Mouse (Mus musculus) neural tube, embryonic 11.5 days (tissue): Measurements from ENCODE around the gene Cyp4x1. TPM values are rescaled to one million over a fixed set of nuclear protein-coding genes. Genes with fewer than 3 reads are reported as not detected.

Experiments used
- ATAC-seq: fragments of 200-750 bp; cut with Nextera tagmentation; 2 replicates; pipeline ENCODE4 v1.8.0; 2017; ENCODE audit warnings: moderate number of reproducible peaks, mild to moderate bottlenecking, moderate TSS enrichment, moderate library complexity; ENCODE audit not compliant: insufficient read depth, low FRiP score, low TSS enrichment
- DNase-seq: peaks from one replicate; pipeline ENCODE4 v3.0.0-alpha.2; 2015; ENCODE audit warnings: low spot score
- H3K27ac ChIP-seq: fragments of 300-500 bp; sonication (generic); 2 replicates; pipeline ENCODE4 v1.5.1; 2014; ENCODE audit warnings: low read depth, mild to moderate bottlenecking, low read length
- H3K27me3 ChIP-seq: fragments of 300-500 bp; sonication (generic); 2 replicates; pipeline ENCODE4 v1.6.1; 2014; ENCODE audit warnings: mild to moderate bottlenecking, low read length, mixed read lengths; ENCODE audit not compliant: control insufficient read depth, insufficient read depth
- H3K36me3 ChIP-seq: fragments of 300-500 bp; sonication (generic); 2 replicates; pipeline ENCODE4 v1.6.1; 2014; ENCODE audit warnings: mild to moderate bottlenecking, low read length, moderate library complexity, mixed read lengths; ENCODE audit not compliant: control insufficient read depth, insufficient read depth
- H3K4me1 ChIP-seq: fragments of 300-500 bp; sonication (generic); 2 replicates; pipeline ENCODE4 v1.6.1; 2014; ENCODE audit warnings: low read length, mixed read lengths; ENCODE audit not compliant: control insufficient read depth, insufficient read depth
- H3K4me2 ChIP-seq: fragments of 300-500 bp; sonication (generic); 2 replicates; pipeline ENCODE4 v1.6.1; 2014; ENCODE audit warnings: low read depth, mild to moderate bottlenecking, moderate library complexity
- H3K4me3 ChIP-seq: fragments of 300-500 bp; sonication (generic); 2 replicates; pipeline ENCODE4 v1.5.1; 2014; ENCODE audit warnings: low read depth, low read length
- H3K9ac ChIP-seq: fragments of 300-500 bp; sonication (generic); 2 replicates; pipeline ENCODE4 v1.6.1; 2014; ENCODE audit warnings: mild to moderate bottlenecking, low read length
- H3K9me3 ChIP-seq: fragments of 300-500 bp; sonication (generic); 2 replicates; pipeline ENCODE4 v1.6.1; 2016; ENCODE audit warnings: low read length; ENCODE audit not compliant: control insufficient read depth
- WGBS: fragments of 180-500 bp; shearing (Covaris S2); extraction: QIAGEN DNeasy Blood & Tissue Kit; methylation state at CpG from one replicate; pipeline ENCODE4 v1.1.7; 2014; 5-methylcytosine and 5-hydroxymethylcytosine counted together
- polyA plus RNA-seq: library from polyadenylated mRNA; unstranded; fragments of >200 nt; fragmentation: Nextera tagmentation; extraction: Ambion mirVana; gene quantifications from 2 replicates; pipeline ENCODE4 v1.2.1, GENCODE M21; 2014

Gene Cyp4x1
- polyA plus RNA-seq, 1 experiment from 2014 or later, result 2.3 TPM

DNA sequence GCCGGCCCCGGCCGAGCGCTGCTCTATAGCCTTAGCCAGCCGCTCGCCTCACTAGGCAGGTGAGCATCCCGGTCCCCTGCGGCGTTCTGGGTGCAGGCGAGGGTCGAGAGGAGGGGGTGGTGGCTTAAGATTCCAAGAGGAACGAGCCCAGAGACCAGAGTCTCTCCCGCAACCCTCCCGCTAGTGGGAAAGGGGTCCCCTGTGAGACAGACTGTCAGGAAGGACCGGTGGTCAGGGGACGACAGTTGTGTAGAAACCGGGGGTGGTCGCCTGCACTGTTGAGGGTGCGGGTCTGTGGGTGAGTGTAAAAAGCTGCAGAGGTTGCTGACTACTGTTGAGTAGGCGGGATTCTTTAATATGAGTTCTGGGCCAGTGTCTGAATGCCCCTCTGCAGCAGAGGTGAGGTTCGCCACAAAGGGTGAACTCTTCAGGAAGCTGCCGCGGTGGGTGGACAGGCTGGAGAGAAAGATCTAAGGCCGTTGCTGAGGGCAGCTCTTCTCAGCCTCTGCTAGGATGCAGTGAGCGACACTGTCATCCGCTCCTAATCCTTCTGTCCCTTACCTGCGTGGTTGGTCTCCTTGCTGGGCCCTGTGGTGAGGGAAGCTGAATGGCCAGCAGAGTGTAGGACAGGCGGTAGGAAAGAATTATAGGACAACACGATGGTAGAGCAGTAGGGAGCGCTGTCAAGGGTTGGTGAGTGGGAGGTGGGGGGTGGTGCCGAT, 70.4 kb downstream of the Cyp4x1 start:
- Histone ChIP-seq H3K36me3 (no peaks in the 10 kb centered on the region), H3K27ac (no peak overlapping the region), H3K4me1 (peaks cover 13% of the 10 kb centered on the region), H3K4me2 (peak overlapping the region; percentile 85), H3K9ac (peak overlapping the region; percentile 57), H3K9me3 (no peaks in the 10 kb centered on the region), H3K27me3 (peaks cover 74% of the 10 kb centered on the region), H3K4me3 (peak overlapping the region; percentile 44)
- peak; percentile 22 for DNase-seq
- WGBS, result under 1% methylated on average over 31 of the region's 31 CpGs
- peak; percentile 40; the same call in 1 of the 2 replicates for ATAC-seq

DNA sequence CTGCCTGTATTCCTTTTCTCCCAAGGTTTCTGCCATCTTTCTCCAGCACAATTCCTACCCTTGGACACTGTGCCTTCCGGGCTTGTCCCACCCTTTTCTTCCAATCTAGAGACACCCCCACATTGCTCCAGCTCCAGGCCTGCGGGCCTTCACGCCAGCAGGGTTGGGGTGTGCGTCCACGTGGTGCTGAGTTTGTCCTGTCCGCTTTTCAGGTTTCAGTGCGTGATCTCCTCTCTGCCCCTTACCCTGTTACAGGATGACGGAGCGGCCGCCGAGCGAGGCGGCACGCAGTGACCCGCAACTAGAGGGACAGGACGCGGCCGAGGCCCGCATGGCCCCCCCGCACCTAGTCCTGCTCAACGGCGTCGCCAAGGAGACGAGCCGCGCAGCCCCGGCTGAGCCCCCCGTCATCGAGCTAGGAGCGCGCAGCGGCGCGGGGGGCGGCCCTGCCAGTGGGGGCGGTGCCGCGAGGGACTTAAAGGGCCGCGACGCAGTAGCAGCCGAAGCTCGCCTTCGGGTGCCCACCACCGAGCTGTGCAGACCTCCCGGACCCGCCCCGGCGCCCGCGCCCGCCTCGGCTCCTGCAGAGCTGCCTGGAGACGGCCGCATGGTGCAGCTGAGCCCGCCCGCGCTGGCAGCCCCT, 71.1 kb downstream of the Cyp4x1 start:
- no peak overlapping the region for H3K27ac ChIP-seq
- ATAC-seq (peak; percentile 87), DNase-seq (peak; percentile 74)
- no peaks in the 10 kb centered on the region for H3K36me3 ChIP-seq
- peak overlapping the region; percentile 44 for H3K4me3 ChIP-seq
- peaks cover 13% of the 10 kb centered on the region for H3K4me1 ChIP-seq
- peak overlapping the region; percentile 57 for H3K9ac ChIP-seq
- H3K9me3 ChIP-seq, result no peaks in the 10 kb centered on the region
- H3K4me2 ChIP-seq, result peak overlapping the region; percentile 85
- H3K27me3 ChIP-seq, result peaks cover 80% of the 10 kb centered on the region
- WGBS, result 1% methylated on average over 53 of the region's 58 CpGs

DNA sequence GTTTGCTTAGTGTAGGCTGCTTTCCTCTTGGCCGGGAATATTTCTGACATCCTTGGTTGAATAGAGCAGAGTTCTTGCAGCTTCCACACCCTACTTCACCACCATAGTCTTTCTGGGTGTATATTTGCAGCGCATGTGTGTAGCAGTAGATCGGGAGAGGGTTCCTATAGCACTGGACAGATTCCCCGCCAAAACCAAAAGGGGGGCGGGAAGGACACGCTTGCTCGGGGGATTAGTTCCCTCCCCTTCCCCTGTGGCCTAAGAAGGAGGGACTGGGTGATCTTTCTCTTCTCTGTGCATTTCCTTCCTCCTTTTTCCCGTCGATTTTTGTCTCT, 71.6 kb downstream of the Cyp4x1 start:
- WGBS, result 2% methylated on average over 9 of the region's 9 CpGs
- H3K9me3 ChIP-seq, result no peaks in the 10 kb centered on the region
- H3K27me3 ChIP-seq, result peaks cover 85% of the 10 kb centered on the region
- ATAC-seq, result no peak
- peaks cover 13% of the 10 kb centered on the region for H3K4me1 ChIP-seq
- no peak overlapping the region for H3K27ac ChIP-seq
- H3K36me3 ChIP-seq, result no peaks in the 10 kb centered on the region
- peak; percentile 23 for DNase-seq
- H3K4me2 ChIP-seq, result peak overlapping the region; percentile 85
- H3K4me3 ChIP-seq, result peak overlapping the region; percentile 44
- no peak overlapping the region for H3K9ac ChIP-seq

DNA sequence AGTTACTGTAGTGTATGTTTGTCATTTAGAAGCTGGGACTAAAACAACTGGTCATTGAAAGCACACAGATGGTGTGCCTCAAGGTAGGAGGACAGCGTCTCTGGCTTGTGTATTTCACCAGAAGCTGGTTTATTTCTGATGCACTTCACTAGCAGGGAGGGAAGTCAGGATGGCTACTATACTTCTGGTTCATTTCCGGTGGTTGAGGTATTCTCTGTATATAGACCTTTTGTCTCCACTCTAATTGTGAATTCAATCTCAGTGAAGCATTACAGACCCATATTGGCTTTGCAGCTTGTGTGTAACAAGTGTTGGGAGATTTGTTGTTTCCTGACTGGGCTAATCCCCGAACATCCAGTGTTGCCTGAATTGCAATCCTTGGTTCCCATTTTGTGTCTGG, 73.3 kb downstream of the Cyp4x1 start:
- Histone ChIP-seq H3K9me3 (no peaks in the 10 kb centered on the region), H3K36me3 (no peaks in the 10 kb centered on the region), H3K27ac (no peak overlapping the region), H3K4me1 (peaks cover 13% of the 10 kb centered on the region), H3K9ac (no peak overlapping the region), H3K27me3 (peaks cover 98% of the 10 kb centered on the region), H3K4me3 (no peak overlapping the region), H3K4me2 (no peak overlapping the region)
- no peak for DNase-seq
- no peak for ATAC-seq
- 22% methylated on average over 3 of the region's 3 CpGs for WGBS

DNA sequence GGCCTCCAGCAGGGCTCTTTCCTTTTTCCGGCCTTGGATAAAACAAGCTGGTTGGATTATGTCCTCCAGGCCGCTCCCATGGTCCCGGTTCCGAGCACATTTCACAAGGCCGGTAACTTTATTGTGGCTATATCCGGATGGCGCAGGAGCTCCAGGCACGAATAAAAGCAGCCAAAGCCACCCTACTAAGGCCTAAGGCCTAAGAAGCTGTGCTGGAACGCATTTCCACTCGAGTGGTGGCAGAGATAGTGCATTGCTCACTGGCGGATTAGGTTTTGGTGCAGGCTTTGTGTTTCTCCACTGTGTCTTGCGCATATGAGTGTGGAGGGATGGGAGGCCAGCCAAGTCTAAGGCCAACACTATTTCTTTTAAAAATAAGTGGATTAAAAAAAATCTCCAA, 74.2 kb downstream of the Cyp4x1 start:
- Histone ChIP-seq H3K9me3 (no peaks in the 10 kb centered on the region), H3K36me3 (no peaks in the 10 kb centered on the region), H3K4me1 (peaks cover 13% of the 10 kb centered on the region), H3K9ac (no peak overlapping the region), H3K4me2 (no peak overlapping the region), H3K27ac (no peak overlapping the region), H3K4me3 (no peak overlapping the region; the same call in 1 of the 2 replicates), H3K27me3 (peaks cover 98% of the 10 kb centered on the region)
- DNase-seq, result peak; percentile 41
- no peak for ATAC-seq
- 2% methylated on average over 12 of the region's 12 CpGs for WGBS

DNA sequence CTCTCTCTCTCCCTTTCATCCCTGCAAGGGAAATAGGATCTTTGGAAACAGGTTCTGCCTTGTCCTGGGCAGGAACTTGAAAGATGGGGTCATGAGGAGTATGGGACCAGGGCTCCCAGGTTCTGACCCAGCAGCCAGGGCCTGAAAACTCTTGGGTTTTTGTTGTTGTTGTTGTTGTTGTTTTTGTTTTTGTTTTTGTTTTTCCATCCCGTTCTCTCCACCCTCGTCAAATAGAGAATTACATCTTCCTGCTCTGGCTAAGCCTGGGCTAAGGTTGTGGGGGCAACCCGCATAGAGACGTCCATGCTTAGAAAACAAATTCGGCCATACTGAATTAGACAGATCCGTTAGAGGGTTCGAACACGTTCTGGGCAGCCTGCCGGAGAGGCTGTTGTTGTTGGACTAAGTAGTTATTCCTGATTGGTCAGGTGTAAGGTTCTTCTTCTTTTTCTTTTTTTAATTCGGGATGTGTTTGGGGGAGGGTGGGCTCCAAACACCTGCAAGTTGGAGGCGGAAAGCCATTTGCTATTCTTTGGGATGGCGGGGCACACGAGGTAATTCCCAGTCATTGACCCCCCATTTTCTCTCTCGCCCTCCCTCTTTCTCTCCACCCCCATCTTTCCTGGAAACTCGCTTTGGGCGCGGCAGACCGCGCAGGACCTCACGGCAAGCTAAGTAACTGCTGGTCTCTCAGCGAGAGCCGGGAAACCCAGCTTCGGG, 75.0 kb downstream of the Cyp4x1 start:
- Histone ChIP-seq H3K9me3 (no peaks in the 10 kb centered on the region), H3K9ac (no peak overlapping the region), H3K4me2 (no peak overlapping the region), H3K27ac (no peak overlapping the region), H3K27me3 (peaks cover 98% of the 10 kb centered on the region), H3K4me3 (0 out of 2 replicates have a peak overlapping the region, but pooled peaks have one; percentile 27), H3K4me1 (peaks cover 13% of the 10 kb centered on the region), H3K36me3 (no peaks in the 10 kb centered on the region)
- ATAC-seq, result no peak
- under 1% methylated on average over 23 of the region's 23 CpGs for WGBS
- DNase-seq, result peak; percentile 31

DNA sequence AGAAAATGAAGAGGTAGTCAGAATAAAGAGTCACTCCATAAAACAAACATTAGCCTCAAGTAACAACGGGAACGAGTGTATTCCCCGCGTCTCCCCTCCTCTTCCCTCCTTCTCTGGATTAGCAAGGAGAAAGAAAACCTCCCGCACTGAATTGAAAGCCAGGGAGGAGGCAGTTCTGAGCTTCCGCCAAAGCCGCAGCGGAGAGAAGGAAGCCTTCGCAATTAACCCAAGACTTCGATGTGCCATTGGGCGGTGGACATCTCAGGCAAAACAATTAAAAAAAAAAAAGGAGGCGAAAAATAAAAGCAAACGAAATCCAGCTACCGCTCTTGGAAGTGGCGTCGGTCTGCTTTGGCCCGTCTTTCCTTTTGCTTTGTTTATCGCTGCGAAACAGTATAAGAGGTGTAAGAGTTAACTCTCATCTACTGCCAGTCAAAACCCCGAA, 75.7 kb downstream of the Cyp4x1 start:
- peak; percentile 52 for DNase-seq
- no peaks in the 10 kb centered on the region for H3K9me3 ChIP-seq
- H3K4me2 ChIP-seq, result no peak overlapping the region
- peak overlapping the region; percentile 6; the same call in 1 of the 2 replicates for H3K9ac ChIP-seq
- peak overlapping the region; percentile 27 for H3K4me3 ChIP-seq
- no peak for ATAC-seq
- H3K27me3 ChIP-seq, result peaks cover 95% of the 10 kb centered on the region
- H3K27ac ChIP-seq, result no peak overlapping the region
- H3K36me3 ChIP-seq, result no peaks in the 10 kb centered on the region
- under 1% methylated on average over 20 of the region's 20 CpGs for WGBS
- H3K4me1 ChIP-seq, result peaks cover 7% of the 10 kb centered on the region

DNA sequence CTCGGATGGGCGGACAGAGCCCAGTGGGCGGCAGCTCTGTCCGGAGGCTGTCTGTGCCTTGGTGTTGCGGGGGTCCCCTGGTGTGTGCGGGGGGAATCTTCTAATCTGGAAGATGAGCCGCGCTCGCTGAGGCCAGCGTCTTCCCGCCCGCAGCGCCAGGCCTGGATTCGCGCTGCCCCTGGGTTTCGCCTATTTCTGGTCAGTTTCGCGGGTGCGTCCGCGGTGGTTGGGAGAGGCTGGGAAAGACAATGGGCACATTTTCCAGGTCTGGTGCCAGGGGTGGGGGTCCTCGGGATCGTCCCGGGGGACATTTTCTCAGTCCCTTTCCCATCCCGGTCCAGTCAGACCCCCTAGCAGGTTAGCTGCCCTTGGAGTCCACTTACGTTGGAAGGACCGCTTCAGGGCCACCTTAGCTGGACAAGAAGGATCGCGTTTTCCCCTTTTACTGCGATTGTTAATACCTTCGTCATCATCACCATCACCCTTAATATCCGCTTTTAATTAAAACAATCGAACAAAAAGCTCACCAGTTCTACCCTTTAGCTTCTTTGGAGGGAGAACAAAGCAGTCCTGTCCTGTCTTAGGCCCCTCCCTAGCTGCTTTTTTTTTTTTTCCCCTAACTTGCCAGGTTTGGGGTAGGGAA, 76.3 kb downstream of the Cyp4x1 start:
- no peak overlapping the region for H3K4me2 ChIP-seq
- H3K27me3 ChIP-seq, result peaks cover 95% of the 10 kb centered on the region
- H3K4me1 ChIP-seq, result peaks cover 2% of the 10 kb centered on the region
- peak; percentile 53 for DNase-seq
- peak overlapping the region; percentile 36 for H3K9ac ChIP-seq
- no peaks in the 10 kb centered on the region for H3K9me3 ChIP-seq
- under 1% methylated on average over 33 of the region's 33 CpGs for WGBS
- no peaks in the 10 kb centered on the region for H3K36me3 ChIP-seq
- H3K27ac ChIP-seq, result no peak overlapping the region
- H3K4me3 ChIP-seq, result peak overlapping the region; percentile 27
- no peak for ATAC-seq
